Comparison of ENCODE assay signal across 23 mouse cellular contexts in the genomic region with DNA sequence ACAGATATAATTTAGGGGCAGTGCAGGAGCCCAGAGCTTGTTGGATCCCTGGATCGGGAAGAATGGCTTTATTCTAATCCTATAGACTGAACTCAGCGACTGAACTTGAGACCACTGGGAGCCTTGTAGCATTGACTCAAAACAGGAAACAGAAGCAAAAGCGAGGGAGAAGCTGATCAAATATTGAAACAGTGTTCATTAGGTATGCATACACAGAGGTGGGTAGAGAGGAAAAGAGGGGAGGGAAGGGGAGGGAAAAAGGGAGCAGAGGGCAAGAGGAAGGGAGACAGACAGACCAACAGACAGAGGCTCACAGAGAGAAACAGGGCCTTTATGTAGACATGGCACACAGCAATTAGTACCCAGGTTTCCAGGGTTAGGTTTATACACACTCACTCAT. TPM values are rescaled to one million over a fixed set of nuclear protein-coding genes. Genes with fewer than 3 reads are reported as not detected.
"Had no signal": no experiment of that assay in that cellular context is flagged by ENCODE, and none has a peak within 500 bp of the region (broad histone marks: within the 10 kb centered on the region; RNA-seq: fewer than 3 reads in every experiment).

No protein-coding gene starts in this region.

- H3K36me3 ChIP-seq: heart, embryonic 13.5 days; heart, embryonic 15.5 days; hindbrain, embryonic 13.5 days; hindbrain, embryonic 15.5 days; limb, embryonic 13.5 days; limb, embryonic 15.5 days; liver, embryonic 13.5 days had no signal

- ATAC-seq: hindbrain, postnatal 0 days; intestine, embryonic 16.5 days had no signal

- DNase-seq: gastrocnemius, postnatal 25 days; heart, adult 18-20 months; heart, postnatal 14 days; heart, postnatal 36 days; kidney, adult 18-20 months; kidney, adult 8-10 months; kidney, postnatal 14 days; kidney, postnatal 36 days; layer of hippocampus, adult 9-11 months; layer of hippocampus, postnatal 36 days; left cerebral cortex, postnatal 4 days; liver, embryonic 13.5 days had no signal

- H3K27ac ChIP-seq: heart, embryonic 13.5 days; heart, embryonic 15.5 days; hindbrain, embryonic 13.5 days; hindbrain, embryonic 15.5 days; hindbrain, postnatal 0 days; limb, embryonic 13.5 days; limb, embryonic 15.5 days; liver, embryonic 13.5 days had no signal

- H3K4me2 ChIP-seq: heart, embryonic 11.5 days; heart, embryonic 13.5 days; heart, embryonic 15.5 days; hindbrain, embryonic 13.5 days; hindbrain, embryonic 15.5 days; limb, embryonic 13.5 days; limb, embryonic 15.5 days; liver, embryonic 13.5 days had no signal

- H3K9ac ChIP-seq: heart, embryonic 13.5 days; heart, embryonic 15.5 days; hindbrain, embryonic 13.5 days; hindbrain, embryonic 15.5 days; limb, embryonic 13.5 days; limb, embryonic 15.5 days; liver, embryonic 13.5 days had no signal

- H3K4me3 ChIP-seq: heart, embryonic 13.5 days; heart, embryonic 15.5 days; hindbrain, embryonic 13.5 days; hindbrain, embryonic 15.5 days; limb, embryonic 13.5 days; limb, embryonic 15.5 days; liver, embryonic 13.5 days had no signal

- H3K4me1 ChIP-seq: hindbrain, embryonic 15.5 days; limb, embryonic 13.5 days; limb, embryonic 15.5 days; liver, embryonic 13.5 days had no signal

- H3K9me3 ChIP-seq: heart, embryonic 13.5 days; heart, embryonic 15.5 days; hindbrain, embryonic 13.5 days; hindbrain, embryonic 15.5 days; limb, embryonic 13.5 days; limb, embryonic 15.5 days; liver, embryonic 13.5 days had no signal

- H3K27me3 ChIP-seq: heart, embryonic 13.5 days; heart, embryonic 15.5 days; hindbrain, embryonic 13.5 days; hindbrain, embryonic 15.5 days; limb, embryonic 13.5 days; limb, embryonic 15.5 days; liver, embryonic 13.5 days had no signal

RNA-seq across cellular contexts. Expression of a gene that starts 38.8 kb away (rescaled TPM):
- total RNA-seq: gastrocnemius, adult 8-10 months; gastrocnemius, postnatal 25 days; hematopoietic stem cell, adult 5-6 weeks had no signal
